Mouse (Mus musculus) urinary bladder, postnatal 25 days (tissue): ENCODE results near the gene Dgki.

Experiments used
- DNase-seq: peaks from one replicate; pipeline ENCODE4 v3.0.0; 2022; ENCODE audit warnings: low spot score

Gene Dgki

GRCm38 (mm10) chr6:37240140-37240539 lies 59.8 kb downstream of the Dgki start:
- DNase-seq, result no peak

DNA sequence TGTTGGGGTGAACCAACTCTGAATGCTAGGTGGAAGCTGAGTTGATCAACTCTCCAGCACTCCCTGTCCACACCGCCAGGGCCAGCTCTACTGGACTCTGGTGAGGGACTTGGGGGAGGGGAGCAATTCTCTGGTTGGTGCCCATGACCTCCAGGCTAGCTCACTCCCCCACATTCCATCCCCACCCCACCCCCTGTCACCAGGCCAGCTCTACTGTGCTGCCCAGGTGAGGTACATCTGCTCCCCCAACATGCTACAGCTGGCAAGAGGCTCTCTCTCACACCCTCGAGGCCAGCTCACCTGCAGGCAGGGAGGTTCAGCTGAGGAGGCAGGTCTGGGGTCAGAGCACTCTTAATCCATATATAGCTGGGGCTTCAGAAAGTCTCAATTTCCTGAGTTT lies 63.1 kb downstream of the Dgki start:
- no peak for DNase-seq

- no peak for DNase-seq
Measured at GRCm38 (mm10) chr6:37231148-37231547, 68.8 kb downstream of the Dgki start.

GRCm38 (mm10) chr6:37222947-37223510 lies 77.0 kb downstream of the Dgki start:
- DNase-seq, result no peak

- DNase-seq, result no peak
Measured at GRCm38 (mm10) chr6:37222016-37222415, 78.0 kb downstream of the Dgki start.

- DNase-seq, result no peak
Measured at GRCm38 (mm10) chr6:37219110-37219509, 80.9 kb downstream of the Dgki start.

GRCm38 (mm10) chr6:37216342-37216763 lies 83.6 kb downstream of the Dgki start:
- DNase-seq, result peak; percentile 11

DNA sequence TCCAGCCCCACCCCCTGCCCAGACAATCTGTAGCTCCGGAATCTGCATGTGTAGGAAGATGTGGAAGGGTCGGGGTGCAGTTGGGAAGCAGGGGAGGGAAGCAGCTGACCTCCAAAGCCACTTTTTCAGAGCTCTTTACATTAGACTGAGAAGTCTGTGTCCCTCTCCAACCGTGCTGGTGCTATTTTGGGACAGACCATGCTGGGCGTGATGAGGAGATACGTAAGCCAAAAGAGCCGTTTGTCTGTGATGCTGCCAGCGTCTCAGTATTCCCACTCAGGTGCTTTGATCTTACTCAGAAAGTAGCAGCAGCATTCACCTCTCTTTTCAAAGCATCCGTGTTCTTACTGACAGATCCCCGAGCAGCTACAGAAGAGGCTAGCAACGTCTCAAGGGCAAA lies 84.3 kb downstream of the Dgki start:
- no peak for DNase-seq

GRCm38 (mm10) chr6:37212930-37213329 lies 87.1 kb downstream of the Dgki start:
- no peak for DNase-seq

DNA sequence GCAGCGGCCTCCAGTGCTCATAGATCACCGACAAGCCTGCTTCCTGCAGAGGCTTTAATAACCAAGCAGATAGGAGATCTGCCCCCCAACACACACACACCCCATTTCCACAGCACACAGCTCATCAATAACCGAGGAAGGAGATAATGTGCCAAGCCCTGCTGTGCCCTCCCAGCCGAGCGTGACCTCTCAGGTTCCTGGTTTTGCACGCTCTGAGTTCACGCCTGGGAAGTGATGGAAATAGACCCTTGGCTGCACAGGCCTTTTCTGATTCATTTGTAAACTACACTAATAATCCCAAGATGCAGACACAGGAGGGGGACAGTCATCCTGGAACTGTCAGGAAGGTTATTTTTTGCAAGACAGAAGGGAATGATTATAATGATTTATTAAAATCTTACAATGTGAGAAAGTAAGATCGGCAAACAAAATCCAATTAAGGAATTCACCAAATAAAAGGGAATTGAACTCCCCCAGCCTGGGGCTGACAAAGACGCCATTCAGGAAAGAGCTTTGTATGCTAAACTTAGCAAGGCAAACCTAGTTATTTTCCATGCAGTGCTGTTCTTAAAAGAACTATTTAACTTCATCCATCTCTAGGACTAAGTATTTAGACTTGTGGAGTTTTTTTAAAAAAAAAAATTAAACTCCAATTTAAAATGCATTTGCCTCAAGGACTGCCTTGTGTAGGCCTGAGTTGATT lies 88.3 kb downstream of the Dgki start:
- no peak for DNase-seq

- no peak for DNase-seq
Measured at GRCm38 (mm10) chr6:37202901-37203300, 97.1 kb downstream of the Dgki start.

DNA sequence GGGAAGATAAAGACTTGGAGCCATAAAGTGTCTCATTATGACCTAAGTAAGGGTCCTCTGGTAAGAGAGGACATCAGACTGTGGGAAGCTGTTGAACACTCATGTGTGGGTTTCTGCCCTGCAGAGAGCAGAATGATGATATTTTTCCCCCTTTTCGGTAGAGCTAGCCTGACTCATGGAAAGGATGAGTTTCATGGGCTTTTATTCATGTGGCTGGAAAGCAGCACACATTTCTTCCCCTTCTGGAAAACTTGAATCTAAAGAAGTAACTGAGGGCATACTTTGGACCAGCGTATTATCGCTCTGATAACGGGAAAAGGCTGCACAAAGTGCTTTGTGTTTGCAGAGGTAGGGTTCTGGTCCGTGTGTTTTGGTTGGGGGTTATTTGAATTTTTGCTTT lies 99.1 kb downstream of the Dgki start:
- no peak for DNase-seq

GRCm38 (mm10) chr6:37199502-37199901 lies 100.5 kb downstream of the Dgki start:
- no peak for DNase-seq

- DNase-seq, result no peak
Measured at GRCm38 (mm10) chr6:37197745-37198144, 102.2 kb downstream of the Dgki start.

DNA sequence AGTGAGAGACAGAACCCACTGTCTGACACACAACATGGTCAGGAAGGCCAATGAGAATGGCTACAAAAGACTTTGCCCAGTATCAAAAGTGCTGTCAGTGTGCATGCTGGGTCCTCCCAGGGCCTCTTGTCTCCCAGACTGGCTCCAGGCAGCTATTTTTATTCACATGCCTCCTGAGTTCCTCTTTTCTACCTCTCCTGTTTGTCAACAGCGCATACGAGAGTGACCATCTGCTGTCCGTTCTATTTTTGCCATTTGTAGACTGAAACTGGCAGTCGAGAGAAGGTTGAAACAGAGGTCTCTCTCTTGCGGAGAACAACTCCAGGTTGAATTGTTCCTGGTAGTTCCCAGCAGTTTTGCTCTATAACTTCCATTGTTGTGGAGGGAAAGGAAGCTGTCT lies 103.1 kb downstream of the Dgki start:
- DNase-seq, result no peak

- no peak for DNase-seq
Measured at GRCm38 (mm10) chr6:37195766-37196165, 104.2 kb downstream of the Dgki start.

DNA sequence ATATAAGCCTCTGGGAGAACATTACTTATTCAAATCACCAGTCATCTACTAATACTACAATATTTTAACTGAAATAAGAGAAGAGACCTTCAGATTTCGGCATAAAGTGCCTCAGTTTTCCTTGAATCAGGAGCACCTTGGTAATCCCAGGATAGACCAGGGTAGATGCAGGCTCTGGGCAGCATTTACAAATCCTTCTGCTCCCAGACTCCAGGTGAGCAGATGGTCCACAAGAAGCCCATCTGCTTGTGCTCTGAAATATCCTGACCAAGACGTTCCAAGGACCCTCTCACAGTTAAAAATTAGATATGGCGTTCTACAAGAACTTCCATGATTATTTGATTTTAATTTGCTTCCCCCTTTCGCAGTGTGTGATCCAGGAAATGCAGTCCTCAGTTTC lies 118.0 kb downstream of the Dgki start:
- DNase-seq, result no peak

- no peak for DNase-seq
Measured at GRCm38 (mm10) chr6:37171149-37171832, 128.7 kb downstream of the Dgki start.

DNA sequence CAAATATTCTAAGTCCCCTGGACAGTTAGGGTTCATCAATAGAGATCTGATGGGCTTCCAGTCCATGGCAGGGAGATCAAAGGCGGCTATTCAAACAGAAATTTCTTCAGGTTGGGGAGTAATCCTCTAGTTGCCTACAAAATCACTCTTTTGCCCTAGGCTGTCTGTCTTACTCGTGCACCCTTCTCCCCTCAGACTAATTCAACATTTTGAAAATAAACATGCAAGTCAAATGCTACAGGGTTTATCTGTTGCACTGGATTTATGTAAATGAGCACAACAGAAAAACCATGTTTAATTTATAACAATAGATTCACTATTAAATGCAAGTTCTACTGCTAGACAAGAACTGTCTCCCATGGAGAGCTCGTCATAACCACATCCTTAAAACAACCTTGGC lies 141.1 kb downstream of the Dgki start:
- no peak for DNase-seq

- DNase-seq, result no peak
Measured at GRCm38 (mm10) chr6:37154051-37154450, 145.9 kb downstream of the Dgki start.

DNA sequence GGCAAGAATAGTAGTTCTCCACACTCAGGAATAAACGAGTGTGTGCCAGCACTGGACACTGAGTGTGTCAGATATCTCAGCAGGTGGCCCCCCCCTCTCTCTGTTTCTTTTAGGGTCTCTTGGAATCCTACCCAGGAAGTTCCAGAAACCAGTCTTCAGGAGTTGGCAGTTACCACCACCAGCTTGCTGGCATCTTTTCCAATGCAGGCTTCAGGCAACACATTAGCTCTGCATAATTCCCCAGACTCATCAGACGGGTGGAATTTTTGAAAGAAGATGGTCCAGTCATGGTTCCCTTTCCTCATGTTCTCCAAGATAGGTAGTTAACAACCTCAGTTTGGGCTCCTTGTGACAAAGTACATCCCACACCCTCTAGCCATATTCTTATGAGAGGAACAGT lies 149.5 kb downstream of the Dgki start:
- no peak for DNase-seq

DNA sequence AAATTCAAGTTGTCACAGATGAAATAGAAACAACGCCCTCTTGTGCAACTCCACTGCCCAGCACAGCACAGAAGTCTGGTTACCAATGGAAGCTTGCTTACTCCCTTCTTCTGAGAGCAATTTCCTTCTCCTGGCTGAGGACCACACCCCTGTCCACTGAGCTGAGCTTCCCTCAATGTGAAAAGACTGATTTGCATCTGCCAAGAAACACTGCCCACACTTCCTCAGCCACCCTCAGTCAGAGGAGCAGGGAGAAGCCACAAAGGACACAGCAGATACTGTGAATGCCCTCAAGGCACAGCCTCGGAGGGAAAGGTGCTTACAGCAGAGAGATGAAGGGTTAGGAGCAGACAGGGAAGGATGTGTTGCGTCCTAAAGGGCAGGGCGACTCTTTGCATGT lies 149.9 kb downstream of the Dgki start:
- no peak for DNase-seq

GRCm38 (mm10) chr6:37149196-37149595 lies 150.8 kb downstream of the Dgki start:
- no peak for DNase-seq
